Mouse (Mus musculus) thymus, adult 2 months (tissue): Measurements from ENCODE around the gene Rin2.

Experiments
- CTCF ChIP-seq: fragments of 200-500 bp; IDR thresholded peaks from 2 replicates; pipeline ENCODE4 v1.5.1; 2012; ENCODE audit warnings: mild to moderate bottlenecking, control low read depth, low read length, moderate library complexity, borderline replicate concordance; ENCODE audit not compliant: control insufficient read depth, poor library complexity, insufficient read depth; ENCODE audit errors: extremely low read depth
- POLR2A ChIP-seq: fragments of 200-500 bp; IDR thresholded peaks from 2 replicates; pipeline ENCODE4 v1.6.1; 2012; ENCODE audit warnings: mild to moderate bottlenecking, low read length, control low read depth, moderate library complexity; ENCODE audit not compliant: control insufficient read depth, poor library complexity, insufficient read depth; ENCODE audit errors: extremely low read depth

DNA sequence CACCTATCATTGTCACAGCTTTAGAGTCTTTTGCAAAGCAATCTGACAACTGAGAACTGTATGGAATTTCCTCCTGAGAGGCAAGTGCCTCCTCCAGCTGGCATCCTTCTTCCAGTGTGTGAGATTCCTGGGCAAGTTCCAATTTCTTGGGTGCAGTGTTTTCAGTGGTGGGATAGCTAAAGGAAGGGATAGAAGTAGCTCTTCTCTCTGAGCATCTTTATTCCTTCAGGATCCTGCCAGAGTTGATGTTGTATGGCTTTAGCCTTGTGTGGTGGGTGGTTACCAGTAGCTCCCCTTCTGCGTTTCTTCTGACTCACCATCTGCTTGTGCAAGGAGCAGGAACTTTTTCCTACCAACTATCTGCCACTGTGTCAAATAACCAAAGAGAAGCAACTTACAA, 9.1 kb downstream of the Rin2 start:
- TF ChIP-seq POLR2A (no peak), CTCF (no peak)
